Comparison of ENCODE assay signal across 8 mouse cellular contexts in the genomic region with DNA sequence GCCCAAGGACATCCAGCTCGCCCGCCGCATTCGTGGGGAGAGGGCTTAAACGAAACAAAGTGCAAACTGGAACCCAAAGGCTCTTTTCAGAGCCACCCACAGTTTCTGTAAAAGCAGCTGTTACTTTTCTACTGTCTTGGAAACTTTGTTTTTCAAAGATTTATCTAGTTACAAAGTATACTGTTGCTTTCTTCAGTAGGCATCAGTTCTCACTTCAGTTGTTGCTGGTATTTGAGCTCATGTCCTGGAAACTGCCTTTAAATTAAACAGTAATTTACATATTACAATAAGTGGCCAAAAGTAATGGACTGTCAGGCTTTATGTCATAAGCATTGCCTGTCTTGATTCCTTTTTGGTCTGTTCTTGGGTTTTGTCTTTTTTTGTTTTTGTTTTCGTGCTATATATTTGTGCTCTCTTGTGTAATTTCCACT. TPM values are rescaled to one million over a fixed set of nuclear protein-coding genes. Genes with fewer than 3 reads are reported as not detected.
DNase-seq lines count a peak whose midpoint lies in the region; ATAC-seq lines count a peak whose summit lies in the region.

No protein-coding gene starts in this region.

- ATAC-seq in lung, embryonic 16.5 days (ENCODE audit: low read depth): no peak
- ATAC-seq in embryonic facial prominence, embryonic 11.5 days (replicated peaks; ENCODE audit: insufficient number of reproducible peaks, low FRiP score, low TSS enrichment, low read depth): no peak
- ATAC-seq in limb, embryonic 11.5 days (ENCODE audit: insufficient number of reproducible peaks, low FRiP score, low TSS enrichment, low read depth): no peak
- ATAC-seq in stomach, embryonic 15.5 days (ENCODE audit: insufficient read depth, low FRiP score, low read depth): no peak

- H3K27me3 ChIP-seq in lung, embryonic 16.5 days (ENCODE audit: control insufficient read depth, insufficient read depth, low read depth, low read length): no peaks in the 10 kb centered on the region
- no peaks in the 10 kb centered on the region for H3K27me3 ChIP-seq in embryonic facial prominence, embryonic 11.5 days (ENCODE audit: control insufficient read depth, insufficient read depth, low read length)
- no peaks in the 10 kb centered on the region for H3K27me3 ChIP-seq in limb, embryonic 11.5 days (ENCODE audit: control insufficient read depth, insufficient read depth, low read length)
- no peaks in the 10 kb centered on the region for H3K27me3 ChIP-seq in stomach, embryonic 15.5 days (replicated peaks)

- peak overlapping the region; percentile 57 for H3K4me2 ChIP-seq in lung, embryonic 16.5 days (ENCODE audit: low read depth, low read length)
- peak overlapping the region; percentile 55 for H3K4me2 ChIP-seq in embryonic facial prominence, embryonic 11.5 days (ENCODE audit: low read depth, low read length)
- H3K4me2 ChIP-seq in limb, embryonic 11.5 days (ENCODE audit: low read depth, severe bottlenecking): peak overlapping the region; percentile 56
- H3K4me2 ChIP-seq in stomach, embryonic 15.5 days: peak overlapping the region; percentile 41

- no peaks in the 10 kb centered on the region for H3K36me3 ChIP-seq in lung, embryonic 16.5 days (ENCODE audit: control insufficient read depth, insufficient read depth, low read length)
- no peaks in the 10 kb centered on the region for H3K36me3 ChIP-seq in embryonic facial prominence, embryonic 11.5 days (replicated peaks; ENCODE audit: control insufficient read depth, insufficient read depth, low read depth, low read length)
- H3K36me3 ChIP-seq in limb, embryonic 11.5 days (ENCODE audit: control insufficient read depth, insufficient read depth, low read length): no peaks in the 10 kb centered on the region
- H3K36me3 ChIP-seq in stomach, embryonic 15.5 days: no peaks in the 10 kb centered on the region

- no peak for DNase-seq in lung, adult 18-20 months
- peak; percentile 38 for DNase-seq in embryonic facial prominence, embryonic 11.5 days (ENCODE audit: low spot score)
- no peak for DNase-seq in limb, embryonic 11.5 days (ENCODE audit: low spot score)
- no peak for DNase-seq in left cerebral cortex, adult 8-10 months (ENCODE audit: low spot score in 2 of 2)
- no peak for DNase-seq in kidney, postnatal 25 days
- DNase-seq in spleen, postnatal 36 days (ENCODE audit: low spot score in 2 of 2): no peak

- H3K4me3 ChIP-seq in lung, embryonic 16.5 days (ENCODE audit: low read length): peak overlapping the region; percentile 48
- H3K4me3 ChIP-seq in embryonic facial prominence, embryonic 11.5 days (ENCODE audit: low read depth, low read length): peak overlapping the region; percentile 39
- peak overlapping the region; percentile 27 for H3K4me3 ChIP-seq in limb, embryonic 11.5 days (ENCODE audit: low read depth, low read length)
- peak overlapping the region; percentile 32 for H3K4me3 ChIP-seq in stomach, embryonic 15.5 days (replicated peaks)

- H3K9ac ChIP-seq in lung, embryonic 16.5 days (ENCODE audit: low read length): peak overlapping the region; percentile 64
- H3K9ac ChIP-seq in embryonic facial prominence, embryonic 11.5 days (replicated peaks; ENCODE audit: low read length): peak overlapping the region; percentile 65
- peak overlapping the region; percentile 72 for H3K9ac ChIP-seq in limb, embryonic 11.5 days (ENCODE audit: low read length)
- no peak overlapping the region; the same call in 1 of the 2 replicates for H3K9ac ChIP-seq in stomach, embryonic 15.5 days

- WGBS in lung, embryonic 16.5 days: 2% methylated on average over 6 of the region's 6 CpGs
- 5% methylated on average over 6 of the region's 6 CpGs for WGBS in embryonic facial prominence, embryonic 11.5 days
- WGBS in limb, embryonic 11.5 days: 6% methylated on average over 6 of the region's 6 CpGs
- WGBS in stomach, embryonic 15.5 days: 3% methylated on average over 6 of the region's 6 CpGs

- H3K4me1 ChIP-seq in lung, embryonic 16.5 days (replicated peaks; ENCODE audit: control insufficient read depth, insufficient read depth, low read length): peaks cover 14% of the 10 kb centered on the region
- no peaks in the 10 kb centered on the region for H3K4me1 ChIP-seq in embryonic facial prominence, embryonic 11.5 days (ENCODE audit: control insufficient read depth, insufficient read depth, low read length)
- peaks cover 6% of the 10 kb centered on the region; the same call in 1 of the 2 replicates for H3K4me1 ChIP-seq in limb, embryonic 11.5 days (ENCODE audit: control insufficient read depth, insufficient read depth, low read length)
- H3K4me1 ChIP-seq in stomach, embryonic 15.5 days: peaks cover 8% of the 10 kb centered on the region; the same call in 1 of the 2 replicates

- no peaks in the 10 kb centered on the region for H3K9me3 ChIP-seq in lung, embryonic 16.5 days (ENCODE audit: control insufficient read depth, low read length)
- H3K9me3 ChIP-seq in embryonic facial prominence, embryonic 11.5 days (replicated peaks; ENCODE audit: control insufficient read depth, low read length): no peaks in the 10 kb centered on the region
- H3K9me3 ChIP-seq in limb, embryonic 11.5 days (ENCODE audit: control insufficient read depth, low read length): no peaks in the 10 kb centered on the region
- no peaks in the 10 kb centered on the region for H3K9me3 ChIP-seq in stomach, embryonic 15.5 days

- H3K27ac ChIP-seq in lung, embryonic 16.5 days (ENCODE audit: low read length): peak overlapping the region; percentile 79
- peak overlapping the region; percentile 90 for H3K27ac ChIP-seq in embryonic facial prominence, embryonic 11.5 days (replicated peaks; ENCODE audit: low read depth, low read length)
- H3K27ac ChIP-seq in limb, embryonic 11.5 days (replicated peaks; ENCODE audit: low read depth, low read length): peak overlapping the region; percentile 83
- H3K27ac ChIP-seq in stomach, embryonic 15.5 days: peak overlapping the region; percentile 60

RNA-seq across cellular contexts. Expression of a gene that starts 0.7 kb away (rescaled TPM):
- polyA plus RNA-seq in lung, embryonic 16.5 days (2015; fragmentation: Nextera tagmentation; extraction: Ambion mirVana): 13.3 and 14.0 TPM in 2 replicates
- polyA plus RNA-seq in embryonic facial prominence, embryonic 11.5 days (2014; fragmentation: Nextera tagmentation; extraction: Ambion mirVana): 8.3 and 10.5 TPM in 2 replicates
- polyA plus RNA-seq in limb, embryonic 11.5 days (2014; fragmentation: Nextera tagmentation; extraction: Ambion mirVana): 7.5 and 12.0 TPM in 2 replicates
- 7.4 and 10.6 TPM in 2 replicates for polyA plus RNA-seq in stomach, embryonic 15.5 days (2015; fragmentation: Nextera tagmentation; extraction: Ambion mirVana)
- total RNA-seq in left cerebral cortex, adult 8-10 months (2022): 10 to 100 TPM in 1 of 4 experiments, 1 to 10 TPM in 3; 5.3 to 12.2 (median 8.1) TPM

RNA-seq across cellular contexts. Expression of a gene that starts 1.8 kb away (rescaled TPM):
- 33.4 and 44.6 TPM in 2 replicates for polyA plus RNA-seq in lung, embryonic 16.5 days (2015; fragmentation: Nextera tagmentation; extraction: Ambion mirVana)
- 48.1 and 54.7 TPM in 2 replicates for polyA plus RNA-seq in embryonic facial prominence, embryonic 11.5 days (2014; fragmentation: Nextera tagmentation; extraction: Ambion mirVana)
- 63.8 and 65.5 TPM in 2 replicates for polyA plus RNA-seq in limb, embryonic 11.5 days (2014; fragmentation: Nextera tagmentation; extraction: Ambion mirVana)
- polyA plus RNA-seq in stomach, embryonic 15.5 days (2015; fragmentation: Nextera tagmentation; extraction: Ambion mirVana): 43.8 and 63.1 TPM in 2 replicates
- 10 to 100 TPM; 18.4 to 30.4 (median 21.0) TPM for total RNA-seq in left cerebral cortex, adult 8-10 months (2022)

RNA-seq across cellular contexts. Expression of a gene that starts 4.1 kb away (rescaled TPM):
- polyA plus RNA-seq in lung, embryonic 16.5 days (2015; fragmentation: Nextera tagmentation; extraction: Ambion mirVana): 5.1 and 6.6 TPM in 2 replicates
- 7.4 and 10.1 TPM in 2 replicates for polyA plus RNA-seq in embryonic facial prominence, embryonic 11.5 days (2014; fragmentation: Nextera tagmentation; extraction: Ambion mirVana)
- polyA plus RNA-seq in limb, embryonic 11.5 days (2014; fragmentation: Nextera tagmentation; extraction: Ambion mirVana): 6.3 and 7.9 TPM in 2 replicates
- polyA plus RNA-seq in stomach, embryonic 15.5 days (2015; fragmentation: Nextera tagmentation; extraction: Ambion mirVana): 3.5 and 4.1 TPM in 2 replicates
- 10 to 100 TPM; 53.3 to 70.8 (median 63.3) TPM for total RNA-seq in left cerebral cortex, adult 8-10 months (2022)

RNA-seq across cellular contexts. Expression of a gene that starts 6.2 kb away (rescaled TPM):
- 4.0 and 4.9 TPM in 2 replicates for polyA plus RNA-seq in lung, embryonic 16.5 days (2015; fragmentation: Nextera tagmentation; extraction: Ambion mirVana)
- polyA plus RNA-seq in embryonic facial prominence, embryonic 11.5 days (2014; fragmentation: Nextera tagmentation; extraction: Ambion mirVana): 2.6 and 2.9 TPM in 2 replicates
- polyA plus RNA-seq in limb, embryonic 11.5 days (2014; fragmentation: Nextera tagmentation; extraction: Ambion mirVana): 1.7 and 3.4 TPM in 2 replicates
- polyA plus RNA-seq in stomach, embryonic 15.5 days (2015; fragmentation: Nextera tagmentation; extraction: Ambion mirVana): 2.5 and 3.4 TPM in 2 replicates
- total RNA-seq in left cerebral cortex, adult 8-10 months (2022): 10 to 100 TPM; 12.3 to 18.8 (median 16.3) TPM

RNA-seq across cellular contexts. Expression of a gene that starts 7.4 kb away (rescaled TPM):
- 5.9 and 9.7 TPM in 2 replicates for polyA plus RNA-seq in lung, embryonic 16.5 days (2015; fragmentation: Nextera tagmentation; extraction: Ambion mirVana)
- 15.5 and 18.1 TPM in 2 replicates for polyA plus RNA-seq in embryonic facial prominence, embryonic 11.5 days (2014; fragmentation: Nextera tagmentation; extraction: Ambion mirVana)
- 13.3 and 14.0 TPM in 2 replicates for polyA plus RNA-seq in limb, embryonic 11.5 days (2014; fragmentation: Nextera tagmentation; extraction: Ambion mirVana)
- polyA plus RNA-seq in stomach, embryonic 15.5 days (2015; fragmentation: Nextera tagmentation; extraction: Ambion mirVana): 5.5 and 5.7 TPM in 2 replicates
- 1 to 10 TPM; 1.1 to 3.3 (median 2.8) TPM for total RNA-seq in left cerebral cortex, adult 8-10 months (2022)
